In genomic region chr5:111300776-111301175, GRCm38 (mm10) we compare ENCODE assay signal across 14 mouse cellular contexts.
"Had no signal": no experiment of that assay in that cellular context is flagged by ENCODE, and none has a peak within 500 bp of the region (broad histone marks: within the 10 kb centered on the region; RNA-seq: fewer than 3 reads in every experiment).

No protein-coding gene starts in this region.

- H3K36me3 ChIP-seq: intestine, embryonic 15.5 days; limb, embryonic 10.5 days; liver, embryonic 15.5 days; midbrain, embryonic 15.5 days; stomach, embryonic 15.5 days had no signal

- H3K27ac ChIP-seq: intestine, embryonic 15.5 days; left cerebral cortex, adult 2 months; limb, embryonic 10.5 days; liver, embryonic 15.5 days; midbrain, embryonic 15.5 days; stomach, embryonic 15.5 days had no signal

- H3K9me3 ChIP-seq: intestine, embryonic 15.5 days; limb, embryonic 10.5 days; liver, embryonic 15.5 days; midbrain, embryonic 15.5 days; stomach, embryonic 15.5 days had no signal

- H3K27me3 ChIP-seq: intestine, embryonic 15.5 days; liver, embryonic 15.5 days; midbrain, embryonic 15.5 days; stomach, embryonic 15.5 days had no signal

- H3K4me3 ChIP-seq: intestine, embryonic 15.5 days; left cerebral cortex, adult 2 months; limb, embryonic 10.5 days; liver, embryonic 15.5 days; midbrain, embryonic 15.5 days; stomach, embryonic 15.5 days had no signal

- ATAC-seq: intestine, embryonic 15.5 days; lung, postnatal 0 days; midbrain, embryonic 15.5 days had no signal

- H3K4me2 ChIP-seq: intestine, embryonic 15.5 days; liver, embryonic 11.5 days; liver, embryonic 15.5 days; midbrain, embryonic 15.5 days; stomach, embryonic 15.5 days had no signal

- DNase-seq: kidney, postnatal 10 days; lung, adult 2 months; lung, postnatal 36 days; right cerebral cortex, postnatal 14 days; thymus, adult 2 months; thymus, postnatal 36 days had no signal

- H3K9ac ChIP-seq: intestine, embryonic 15.5 days; liver, embryonic 15.5 days; midbrain, embryonic 15.5 days; stomach, embryonic 15.5 days had no signal

- H3K4me1 ChIP-seq: stomach, embryonic 15.5 days had no signal
